Mouse (Mus musculus) B cell, adult 67 days (primary cell): ENCODE results near the gene Grxcr1. TPM values are rescaled to one million over a fixed set of nuclear protein-coding genes. Genes with fewer than 3 reads are reported as not detected.

Experiments
- total RNA-seq, 2 experiments: library from RNA; stranded (reverse); gene quantifications; 4 replicates each; pipeline ENCODE4 v1.2.4; 2023

The Grxcr1 gene
- total RNA-seq = not detected

GRCm38 (mm10) chr5:68031744-68032143 lies at the start of gene Grxcr1:
TSS of gene Grxcr1 (plus strand) at chr5:68031835.

Other genes starting within 250 kb of the Grxcr1 start
- 100 to 1,000 TPM; 127 to 135 TPM for gene Atp8a1, start 184.4 kb upstream of the Grxcr1 start, total RNA-seq
- not detected for gene Gm5108, start 90.2 kb upstream of the Grxcr1 start, total RNA-seq
- not detected for gene Gm21905, start 85.4 kb upstream of the Grxcr1 start, total RNA-seq